Mouse (Mus musculus) myocyte (in vitro differentiated cells): ENCODE measurements around the gene Ptprcap.

Experiments
- MAX ChIP-seq: IDR thresholded peaks from one replicate; pipeline ENCODE4 v1.6.1; 2011; ENCODE audit warnings: low read depth, mild to moderate bottlenecking, control low read depth
- POLR2A ChIP-seq: IDR thresholded peaks from one replicate; pipeline ENCODE4 v1.6.1; 2011; ENCODE audit warnings: low read depth, mild to moderate bottlenecking, control low read depth, moderate library complexity; ENCODE audit not compliant: insufficient read length
- POLR2AphosphoS2 ChIP-seq: IDR thresholded peaks from one replicate; pipeline ENCODE4 v1.6.1; 2011; ENCODE audit warnings: low read depth, control low read depth; ENCODE audit not compliant: insufficient read length
- SRF ChIP-seq: IDR thresholded peaks from one replicate; pipeline ENCODE4 v1.6.1; 2011; ENCODE audit warnings: low read depth; ENCODE audit not compliant: control insufficient read depth, insufficient read length
- TCF12 ChIP-seq: IDR thresholded peaks from one replicate; pipeline ENCODE4 v1.6.1; 2011; ENCODE audit warnings: mild to moderate bottlenecking, control low read depth; ENCODE audit not compliant: poor library complexity, insufficient read depth, severe bottlenecking
- TCF3 ChIP-seq: IDR thresholded peaks from one replicate; pipeline ENCODE4 v1.6.1; 2011; ENCODE audit warnings: low read depth, control low read depth; ENCODE audit not compliant: insufficient read length

DNA sequence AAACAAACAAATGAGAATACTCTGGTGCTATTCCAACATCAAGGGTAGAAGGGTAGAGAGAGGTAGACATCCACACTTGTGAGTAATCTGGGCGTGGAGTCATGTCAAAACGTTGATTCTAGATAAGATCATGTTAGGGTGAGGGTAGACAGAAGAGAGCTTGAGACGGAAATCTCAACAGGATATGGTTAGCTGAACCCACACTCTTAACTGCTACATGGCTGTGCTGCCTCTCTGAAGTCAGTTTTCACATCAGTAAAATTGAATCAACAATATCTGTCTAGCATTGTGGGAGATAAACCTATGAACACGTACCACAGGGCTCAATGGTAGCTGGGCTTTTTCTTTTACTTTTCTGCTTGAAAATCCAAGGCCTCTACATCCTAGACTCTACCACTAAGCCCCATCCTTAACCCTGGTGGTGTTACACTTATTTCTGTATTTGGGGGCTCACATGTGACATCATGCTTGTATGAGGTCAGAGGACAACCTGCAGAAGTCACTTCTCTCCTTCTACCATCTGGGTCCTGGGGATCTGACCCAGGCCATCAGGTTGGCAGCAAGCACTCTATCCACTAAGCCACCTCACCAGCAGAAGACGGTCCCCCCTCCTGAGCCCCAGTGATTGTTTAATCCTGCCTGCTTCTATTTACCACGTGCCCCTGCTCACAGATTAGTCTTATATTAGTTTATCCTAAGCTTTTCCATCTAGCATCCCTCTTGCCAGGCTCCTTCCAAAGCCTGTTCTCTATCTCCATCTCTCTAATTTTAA is 33.5 kb upstream of the Ptprcap start:
- no peak for TF ChIP-seq TCF12
- TF ChIP-seq POLR2A, result no peak
- TF ChIP-seq MAX, result no peak
- no peak for TF ChIP-seq SRF
- no peak for TF ChIP-seq POLR2AphosphoS2
- no peak for TF ChIP-seq TCF3
